Mouse (Mus musculus) urinary bladder, postnatal 36 days (tissue): Measurements from ENCODE around the gene Tbl2.

Experiments used
- DNase-seq, 2 experiments: peaks; one replicate each; pipeline ENCODE4 v3.0.0; 2022; ENCODE audit warnings: low spot score in 2 of 2, mixed read lengths in 1 of 2

Gene Tbl2

GRCm38 (mm10) chr5:135186231-135186620 lies 36.8 kb downstream of the Tbl2 start:
- DNase-seq, result no peak

- peak; percentile 95 to 98 for DNase-seq
Observed at GRCm38 (mm10) chr5:135186621-135187348, 37.3 kb downstream of the Tbl2 start, which contains the start of gene Baz1b. Baz1b (plus strand) TSS chr5:135187264.

GRCm38 (mm10) chr5:135187349-135188213 lies 38.1 kb downstream of the Tbl2 start:
- peak in 1 of 2 experiments; percentile 27 for DNase-seq

DNA sequence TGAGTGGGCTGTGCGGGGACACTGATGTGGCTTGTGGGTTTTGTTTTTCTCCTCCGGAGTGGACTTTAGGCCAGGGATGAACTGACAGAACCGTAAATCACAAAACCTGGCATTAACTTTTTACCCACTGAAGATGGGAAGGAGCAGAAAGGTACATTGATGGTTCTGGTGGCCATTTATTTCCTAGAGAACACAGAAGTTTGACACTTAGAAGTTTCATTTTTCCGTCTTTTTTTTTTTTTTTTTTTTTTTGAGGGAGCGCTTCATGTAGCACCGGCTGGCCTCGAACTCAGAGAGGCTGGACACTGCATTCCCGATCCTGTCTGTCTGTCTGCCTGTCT lies 38.7 kb downstream of the Tbl2 start:
- no peak for DNase-seq

DNA sequence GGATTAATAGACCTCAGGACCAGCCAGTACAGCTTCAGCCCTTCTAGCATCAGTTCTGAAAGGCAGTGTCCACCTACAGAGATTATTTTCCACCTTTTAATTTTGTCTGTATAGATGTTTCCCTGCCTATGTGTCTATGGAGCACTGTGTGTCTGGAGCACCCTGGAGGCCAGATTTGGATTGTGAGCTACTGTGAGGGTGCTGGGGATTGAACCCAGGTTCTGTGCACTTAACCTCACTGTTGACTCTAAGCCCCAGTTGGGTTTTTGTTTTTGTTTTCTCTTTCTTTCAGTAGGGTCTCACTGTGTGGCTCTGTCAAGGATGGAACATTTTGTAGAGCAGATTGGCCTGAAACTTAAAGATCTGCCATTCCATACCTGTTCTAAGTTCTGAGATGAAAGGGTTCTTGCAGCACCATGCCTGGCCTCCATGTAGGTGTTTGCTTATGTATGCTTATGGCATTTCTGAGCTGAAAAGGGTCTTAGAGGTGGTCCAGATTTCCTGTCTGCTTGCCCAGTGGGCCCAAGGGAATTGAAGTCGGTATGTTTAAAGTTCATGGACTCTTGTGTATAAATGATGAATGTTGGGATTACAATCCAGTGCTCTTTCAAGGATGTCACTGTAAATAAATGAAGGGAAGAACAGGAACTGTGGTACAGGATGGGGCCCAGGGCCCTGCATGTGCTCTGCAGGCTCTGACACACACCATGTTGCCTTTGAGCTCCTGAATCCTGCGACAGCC lies 40.0 kb downstream of the Tbl2 start:
- no peak for DNase-seq

DNA sequence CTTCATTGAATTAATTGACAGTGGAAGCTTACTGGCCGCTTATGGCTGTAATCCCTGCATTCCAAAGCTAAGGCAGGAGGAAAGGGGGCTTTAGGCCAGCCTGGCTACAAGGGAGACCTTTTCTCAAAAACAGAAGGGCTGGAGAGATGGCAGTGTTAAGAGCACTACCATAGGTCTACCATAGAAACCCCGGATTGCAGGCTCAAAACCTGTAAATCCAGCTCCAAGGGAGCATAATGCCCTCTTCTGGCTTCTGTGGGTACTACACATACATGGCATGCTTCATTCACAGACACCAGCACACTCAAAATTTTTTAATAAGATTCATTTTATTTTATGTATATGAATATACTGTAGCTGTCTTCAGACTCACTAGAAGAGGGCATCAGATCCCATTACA lies 42.2 kb downstream of the Tbl2 start:
- DNase-seq, result peak; percentile 46 to 51

- DNase-seq, result no peak
Observed at GRCm38 (mm10) chr5:135192431-135192830, 43.0 kb downstream of the Tbl2 start.

DNA sequence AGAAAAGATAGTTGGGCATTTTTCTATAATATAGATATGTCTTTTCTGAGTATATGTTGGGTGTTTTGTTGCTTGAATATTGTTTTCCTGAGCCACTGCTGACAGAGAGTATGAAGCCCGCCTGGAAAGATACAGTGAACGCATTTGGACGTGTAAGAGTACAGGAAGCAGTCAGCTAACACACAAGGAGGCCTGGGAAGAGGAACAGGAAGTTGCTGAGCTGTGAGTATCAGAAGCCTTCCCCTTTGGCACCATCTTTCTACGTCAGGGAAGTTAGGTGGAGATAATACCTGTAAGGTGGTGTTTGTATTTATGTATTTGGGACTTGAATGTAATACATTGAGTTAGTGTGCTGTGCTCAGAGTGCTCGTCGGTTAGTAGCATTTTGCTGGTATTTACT lies 46.9 kb downstream of the Tbl2 start:
- no peak for DNase-seq

DNA sequence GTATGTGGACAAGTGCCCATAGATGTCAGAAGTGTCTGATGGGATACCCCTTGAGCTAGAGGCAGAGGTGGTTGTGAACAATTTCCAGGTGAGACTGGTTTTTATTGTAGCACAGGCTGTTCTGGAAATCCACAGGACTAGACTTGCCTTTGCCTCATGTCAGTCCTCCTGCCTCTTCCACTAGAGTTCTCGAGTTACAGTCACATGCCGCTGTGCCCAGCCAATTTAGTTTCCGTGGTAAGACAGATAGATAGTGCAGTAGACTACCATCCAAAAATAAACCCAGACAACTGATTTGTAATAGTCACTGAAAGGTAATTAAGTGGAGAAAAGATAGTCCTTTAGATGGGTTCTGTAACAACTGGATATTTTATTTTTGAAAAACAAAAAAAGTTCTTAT lies 53.3 kb downstream of the Tbl2 start:
- no peak for DNase-seq

GRCm38 (mm10) chr5:135208197-135208596 lies 58.7 kb downstream of the Tbl2 start:
- no peak for DNase-seq
